Mouse (Mus musculus) bone marrow, adult 2 months (tissue): ENCODE data around the gene Pop7. TPM values are rescaled to one million over a fixed set of nuclear protein-coding genes. Genes with fewer than 3 reads are reported as not detected.

Experiments used
- H3K27ac ChIP-seq: fragments of 200-500 bp; 2 replicates; pipeline ENCODE4 v1.5.1; 2012; ENCODE audit warnings: low read depth, mild to moderate bottlenecking, control low read depth, inconsistent platforms, low read length; ENCODE audit not compliant: control insufficient read depth, poor library complexity, insufficient read depth
- H3K4me1 ChIP-seq: fragments of 200-500 bp; 2 replicates; pipeline ENCODE4 v1.6.1; 2011; ENCODE audit warnings: low read length; ENCODE audit not compliant: control insufficient read depth, insufficient read depth
- H3K4me3 ChIP-seq: fragments of 200-500 bp; replicated peaks from 2 replicates; pipeline ENCODE3; 2011; ENCODE audit warnings: mild to moderate bottlenecking, low read depth, low read length, control low read depth; ENCODE audit not compliant: control insufficient read depth
- CTCF ChIP-seq: fragments of 200-500 bp; IDR thresholded peaks from 2 replicates; pipeline ENCODE4 v1.5.1; 2011; ENCODE audit warnings: low read length, control low read depth; ENCODE audit not compliant: control insufficient read depth, insufficient read depth
- POLR2A ChIP-seq: fragments of 200-500 bp; IDR thresholded peaks from 2 replicates; pipeline ENCODE4 v1.6.1; 2011; ENCODE audit warnings: low read depth, mild to moderate bottlenecking, control low read depth, low read length, borderline replicate concordance; ENCODE audit not compliant: control insufficient read depth
- WGBS: fragments of 180-500 bp; shearing (Covaris S2); methylation state at CpG from one replicate; pipeline ENCODE4 v1.1.7; 2018; 5-methylcytosine and 5-hydroxymethylcytosine counted together
- polyA plus RNA-seq: library from polyadenylated mRNA; stranded (reverse); fragments of >200 nt; gene quantifications from 2 replicates; pipeline ENCODE4 v1.2.4, GENCODE M21; 2011; ENCODE audit warnings: low replicate concordance; ENCODE audit not compliant: missing spikeins, insufficient read depth, insufficient read length

Pop7 gene
- polyA plus RNA-seq, result 22.1 and 32.2 TPM in 2 replicates

DNA sequence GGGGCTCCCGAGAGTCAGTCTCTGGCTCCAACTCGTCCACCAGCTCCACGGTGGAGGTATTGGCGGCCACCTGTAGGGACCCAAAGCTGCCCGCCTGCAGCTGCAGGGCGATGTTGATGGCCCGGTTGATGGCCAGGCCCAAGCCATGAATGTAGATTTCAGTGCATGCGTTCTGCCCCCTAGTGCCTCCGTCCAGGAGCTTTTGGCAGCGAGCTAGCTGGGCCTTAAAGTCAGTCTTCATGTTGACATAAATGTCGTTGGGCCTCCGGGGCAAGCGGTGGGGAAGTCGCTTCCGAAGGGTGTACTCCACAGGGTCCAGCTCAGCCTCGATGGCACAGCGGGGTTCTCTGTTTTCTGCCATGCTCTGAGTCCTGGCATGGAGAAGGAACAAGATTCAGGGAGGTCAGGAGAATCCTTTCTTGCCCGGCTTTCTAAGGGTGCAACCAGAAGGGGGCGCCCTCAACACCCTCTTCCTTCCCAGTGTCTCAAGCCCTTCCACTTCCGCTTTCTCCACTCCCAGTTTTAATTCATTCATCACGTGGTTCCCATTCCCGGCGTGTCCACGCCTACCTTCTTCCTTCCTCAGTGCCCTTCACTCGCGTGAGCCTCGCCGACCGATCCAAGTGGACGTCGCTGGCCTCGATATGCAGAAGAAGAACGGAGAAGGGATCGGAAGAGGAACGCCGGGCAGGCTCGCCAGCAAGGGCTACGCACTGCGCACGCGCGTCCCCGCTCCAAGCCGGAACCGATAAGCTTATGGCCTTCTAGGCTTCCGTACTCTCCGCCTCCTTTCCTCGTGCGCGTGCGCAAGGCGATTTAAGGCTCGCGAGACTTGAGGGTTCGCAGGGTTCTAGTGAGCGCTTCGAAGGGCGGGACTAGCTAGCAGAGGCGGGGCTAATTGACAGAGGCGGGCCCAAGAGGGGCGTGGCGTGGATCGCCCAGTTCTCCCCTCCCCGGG is at the start of gene Pop7:
Pop7 (minus strand) TSS at position 810 of the 958 bp plus-strand sequence.
- peak within 1 kb of the TSS; percentile 87 for H3K27ac ChIP-seq
- peaks cover 3% of the 10 kb centered on the region; the same call in 1 of the 2 replicates for H3K4me1 ChIP-seq
- WGBS, result 1% methylated on average over 64 of the region's 64 CpGs
- peak; percentile 89 for TF ChIP-seq CTCF
- peak; percentile 79 for TF ChIP-seq POLR2A
- H3K4me3 ChIP-seq, result peak within 1 kb of the TSS; percentile 85

DNA sequence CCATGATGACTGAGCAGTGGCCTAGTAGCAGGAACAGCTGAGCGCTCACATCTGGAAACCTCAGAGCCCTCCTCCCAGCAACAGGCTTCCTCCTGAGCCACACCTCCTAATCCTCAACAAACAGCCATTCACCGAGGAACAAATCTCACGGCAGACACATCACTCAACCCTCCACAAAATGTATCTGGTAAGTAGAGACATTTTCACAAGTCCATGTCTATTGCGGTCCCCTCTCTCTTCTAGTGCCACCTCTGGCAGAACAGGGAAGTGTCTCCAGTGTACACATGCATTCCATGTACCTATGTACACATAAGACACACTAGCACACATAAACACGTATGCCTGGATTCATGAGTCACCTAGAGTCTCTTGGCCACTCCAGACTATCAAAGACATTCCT is 48.8 kb upstream of the Pop7 start:
- TF ChIP-seq CTCF (no peak), POLR2A (no peak)
- Histone ChIP-seq H3K4me1 (no peaks in the 10 kb centered on the region; the same call in none of the 2 replicates), H3K27ac (no peak overlapping the region), H3K4me3 (no peak overlapping the region)
- 68% methylated on average over 5 of the region's 5 CpGs for WGBS

DNA sequence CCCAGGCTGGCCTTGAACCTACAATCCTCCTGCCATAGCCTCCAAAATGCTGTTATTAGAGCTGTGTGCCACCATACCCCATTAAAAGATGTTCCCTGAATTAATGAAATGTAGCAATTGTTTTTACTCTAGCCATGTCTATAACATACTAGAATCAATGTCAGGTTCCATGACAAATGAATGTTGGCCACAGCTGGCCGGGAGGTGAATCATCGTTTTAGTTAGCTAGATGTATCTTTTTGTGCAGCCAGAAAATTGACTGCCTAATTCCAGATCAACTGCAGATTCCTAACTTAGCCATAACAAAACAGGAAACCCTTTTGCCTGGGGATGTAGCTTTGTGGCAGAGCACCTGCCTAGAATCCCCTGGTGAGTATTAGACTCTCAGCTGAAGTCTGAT is 47.5 kb upstream of the Pop7 start:
- Histone ChIP-seq H3K4me1 (no peaks in the 10 kb centered on the region; the same call in none of the 2 replicates), H3K4me3 (no peak overlapping the region), H3K27ac (no peak overlapping the region)
- no peak for TF ChIP-seq POLR2A
- no peak for TF ChIP-seq CTCF
- 75% methylated on average over 2 of the region's 2 CpGs for WGBS

DNA sequence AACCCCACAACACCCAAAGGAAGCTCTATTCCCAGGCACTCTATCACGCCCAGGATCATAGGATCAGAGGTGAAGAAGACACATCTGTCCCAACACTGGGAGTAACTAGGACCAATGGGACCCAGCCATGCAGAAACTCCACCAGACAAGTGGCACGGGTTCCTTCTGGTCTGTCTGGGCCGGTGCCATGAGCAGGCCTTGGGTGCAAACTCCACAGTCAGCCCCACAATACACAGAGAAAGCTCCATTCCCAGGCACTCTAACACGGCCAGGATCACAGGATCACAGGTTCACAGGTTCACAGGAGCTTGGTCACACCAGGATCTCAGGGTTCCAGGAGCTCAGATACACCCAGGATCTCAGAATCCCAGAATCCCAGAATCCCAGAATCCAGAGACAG is 43.3 kb upstream of the Pop7 start:
- Histone ChIP-seq H3K27ac (no peak overlapping the region), H3K4me1 (no peaks in the 10 kb centered on the region), H3K4me3 (no peak overlapping the region)
- 79% methylated on average over 4 of the region's 4 CpGs for WGBS
- TF ChIP-seq CTCF, result no peak
- no peak for TF ChIP-seq POLR2A

DNA sequence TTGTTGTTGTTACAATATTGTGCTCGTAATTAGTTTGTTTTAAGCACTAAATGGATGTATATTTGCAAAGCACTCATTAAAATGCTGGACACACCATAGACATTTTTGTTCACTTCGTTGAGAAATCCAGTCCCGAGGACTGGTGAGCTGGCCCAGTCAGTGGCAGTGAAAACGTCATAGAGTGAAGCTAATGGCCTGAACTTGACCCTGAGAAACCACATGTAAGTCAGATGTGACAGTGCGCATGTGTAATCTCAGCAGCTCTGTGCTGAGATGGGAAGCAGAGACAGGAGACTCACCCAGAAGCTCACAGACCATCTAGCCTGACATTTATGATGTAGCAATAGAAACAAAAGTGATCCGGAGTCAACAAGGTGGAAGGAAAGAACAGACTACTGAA is 42.6 kb upstream of the Pop7 start:
- no peak for TF ChIP-seq CTCF
- no peak for TF ChIP-seq POLR2A
- no peaks in the 10 kb centered on the region for H3K4me1 ChIP-seq
- no peak overlapping the region for H3K4me3 ChIP-seq
- H3K27ac ChIP-seq, result no peak overlapping the region
- 73% methylated on average over 6 of the region's 6 CpGs for WGBS

DNA sequence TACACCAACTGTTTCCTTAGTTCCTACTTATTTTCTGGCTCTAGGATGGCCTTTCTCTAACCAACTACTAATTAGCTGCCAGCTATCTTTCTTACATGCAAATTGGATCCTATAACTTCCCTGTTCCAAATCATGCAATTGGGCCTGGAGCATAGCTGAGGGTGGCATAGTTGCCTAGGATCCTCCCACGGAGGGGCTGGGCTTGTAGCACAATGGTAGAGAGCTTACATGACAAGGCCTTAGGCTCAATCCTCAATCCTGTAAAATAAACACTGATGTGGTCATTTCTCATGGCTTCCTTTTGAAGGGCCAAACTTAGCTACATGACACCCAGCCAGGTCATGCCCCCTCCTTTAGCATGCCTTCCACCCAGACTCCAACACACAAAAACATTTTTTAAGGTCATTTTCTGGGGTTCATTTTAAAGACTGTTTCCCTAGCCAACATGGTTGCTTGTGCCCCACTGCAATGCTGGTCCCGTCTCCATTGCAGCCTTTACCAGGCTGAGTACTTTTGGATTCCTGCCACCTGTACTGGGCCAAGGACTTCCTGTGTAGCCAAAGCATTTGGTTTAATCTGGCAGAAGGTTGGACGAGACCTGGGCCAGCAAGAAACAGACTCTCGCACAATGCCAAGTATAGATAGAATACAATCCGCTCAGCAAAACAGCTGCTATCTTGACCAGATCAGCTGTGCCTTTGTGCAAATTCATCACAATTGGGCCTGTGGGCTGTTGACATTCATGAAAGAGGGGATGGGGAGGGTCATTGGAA is 39.6 kb upstream of the Pop7 start:
- TF ChIP-seq CTCF (no peak), POLR2A (no peak)
- Histone ChIP-seq H3K4me1 (no peaks in the 10 kb centered on the region), H3K4me3 (no peak overlapping the region), H3K27ac (no peak overlapping the region)
- 41% methylated on average over 5 of the region's 5 CpGs for WGBS

DNA sequence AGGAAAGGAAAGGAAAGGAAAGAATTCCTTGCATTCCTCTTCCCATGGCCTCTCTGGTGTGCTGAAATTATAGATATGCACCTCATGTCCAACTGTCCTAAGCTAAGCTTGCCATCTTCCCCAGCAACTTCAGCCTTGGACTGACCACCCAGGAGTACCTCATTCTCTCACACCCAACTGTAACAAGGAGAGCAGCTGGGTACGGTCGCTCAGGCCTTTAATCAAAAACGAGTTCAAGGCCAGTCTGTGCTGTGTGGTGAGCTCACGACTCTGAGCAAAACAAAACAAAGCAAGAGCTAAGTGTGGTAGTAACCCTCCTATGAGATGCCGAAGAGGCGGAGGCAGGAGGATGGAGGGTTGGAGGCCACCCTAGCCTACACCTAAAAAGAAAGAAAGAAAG is 38.7 kb upstream of the Pop7 start:
- H3K27ac ChIP-seq, result no peak overlapping the region
- 85% methylated on average over 6 of the region's 6 CpGs for WGBS
- no peak overlapping the region for H3K4me3 ChIP-seq
- no peaks in the 10 kb centered on the region for H3K4me1 ChIP-seq
- no peak for TF ChIP-seq POLR2A
- no peak for TF ChIP-seq CTCF

DNA sequence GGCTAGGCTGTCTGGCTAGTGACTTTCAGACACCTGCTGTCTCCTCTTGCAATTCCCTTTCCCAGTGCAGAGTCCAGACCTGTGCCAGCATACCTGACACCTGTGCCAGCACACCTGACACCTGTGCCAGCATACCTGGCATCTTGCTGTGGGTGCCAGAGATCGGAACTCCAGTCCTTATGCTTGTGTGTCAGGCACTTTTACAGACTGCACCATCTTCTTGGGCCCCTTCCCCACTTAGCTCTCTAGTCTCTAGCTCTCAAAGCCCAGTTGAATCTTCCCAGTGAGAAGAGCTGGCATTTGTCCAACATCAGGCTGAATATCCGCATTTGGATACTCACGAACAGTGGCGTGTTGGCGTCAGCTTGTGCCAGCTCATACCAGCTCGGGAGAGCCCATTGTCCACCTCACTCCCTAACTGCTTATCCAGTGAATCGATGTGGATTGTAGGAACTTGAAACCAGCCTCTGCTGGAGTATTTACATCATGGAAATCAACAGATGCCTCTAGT is 37.0 kb upstream of the Pop7 start:
- TF ChIP-seq CTCF, result no peak
- no peak for TF ChIP-seq POLR2A
- 81% methylated on average over 7 of the region's 7 CpGs for WGBS
- Histone ChIP-seq H3K27ac (no peak overlapping the region), H3K4me1 (no peaks in the 10 kb centered on the region), H3K4me3 (no peak overlapping the region)
